Mouse (Mus musculus) stomach, embryonic 14.5 days (tissue): Measurements from ENCODE around the gene Zfp865. TPM values are rescaled to one million over a fixed set of nuclear protein-coding genes. Genes with fewer than 3 reads are reported as not detected.

Experiments
- ATAC-seq: fragments of 200-750 bp; cut with Nextera tagmentation; 2 replicates; pipeline ENCODE4 v1.8.0; 2017; ENCODE audit warnings: low read depth, moderate TSS enrichment; ENCODE audit not compliant: insufficient number of reproducible peaks, insufficient read depth, low FRiP score
- H3K27ac ChIP-seq: fragments of 300-500 bp; sonication (generic); 2 replicates; pipeline ENCODE4 v1.5.1; 2014; ENCODE audit warnings: mild to moderate bottlenecking, low read length, moderate library complexity, mixed read lengths
- H3K27me3 ChIP-seq: fragments of 300-500 bp; sonication (generic); 2 replicates; pipeline ENCODE4 v1.6.1; 2014; ENCODE audit warnings: low read length, control low read depth, mixed read lengths; ENCODE audit not compliant: control insufficient read depth, insufficient read depth
- H3K36me3 ChIP-seq: fragments of 300-500 bp; sonication (generic); 2 replicates; pipeline ENCODE4 v1.6.1; 2014; ENCODE audit warnings: mild to moderate bottlenecking, control low read depth, low read length, moderate library complexity, mixed read lengths; ENCODE audit not compliant: control insufficient read depth, insufficient read depth
- H3K4me1 ChIP-seq: fragments of 300-500 bp; sonication (generic); 2 replicates; pipeline ENCODE4 v1.6.1; 2014; ENCODE audit warnings: low read length, control low read depth, mixed read lengths; ENCODE audit not compliant: control insufficient read depth, insufficient read depth
- H3K4me2 ChIP-seq: fragments of 300-500 bp; sonication (generic); replicated peaks from 2 replicates; pipeline ENCODE4 v1.6.1; 2014; ENCODE audit warnings: low read depth, low read length, control low read depth
- H3K4me3 ChIP-seq: fragments of 300-500 bp; sonication (generic); 2 replicates; pipeline ENCODE4 v1.5.1; 2014; ENCODE audit warnings: low read depth, low read length, control low read depth
- H3K9ac ChIP-seq: fragments of 300-500 bp; sonication (generic); replicated peaks from 2 replicates; pipeline ENCODE4 v1.6.1; 2014; ENCODE audit warnings: low read depth, mild to moderate bottlenecking, control low read depth, low read length, moderate library complexity, mixed read lengths
- H3K9me3 ChIP-seq: fragments of 300-500 bp; sonication (generic); 2 replicates; pipeline ENCODE4 v1.6.1; 2016; ENCODE audit warnings: low read depth, low read length, control low read depth; ENCODE audit not compliant: control insufficient read depth
- WGBS: fragments of 180-500 bp; shearing (Covaris S2); extraction: QIAGEN DNeasy Blood & Tissue Kit; methylation state at CpG from one replicate; pipeline ENCODE4 v1.1.7; 2014; 5-methylcytosine and 5-hydroxymethylcytosine counted together
- polyA plus RNA-seq: library from polyadenylated mRNA; unstranded; fragments of >200 nt; fragmentation: Nextera tagmentation; extraction: Ambion mirVana; gene quantifications from 2 replicates; pipeline ENCODE4 v1.2.1, GENCODE M21; 2014

Zfp865 gene
- polyA plus RNA-seq, 1 experiment from 2014 or later: 8.9 TPM

- Histone ChIP-seq H3K9ac (no peak overlapping the region), H3K4me2 (peak overlapping the region; percentile 46; the same call in 1 of the 2 replicates), H3K27ac (no peak overlapping the region), H3K9me3 (no peaks in the 10 kb centered on the region), H3K4me3 (no peak overlapping the region; the same call in 1 of the 2 replicates), H3K4me1 (peaks cover 5% of the 10 kb centered on the region), H3K27me3 (no peaks in the 10 kb centered on the region), H3K36me3 (peaks cover 51% of the 10 kb centered on the region)
- 85% methylated on average over 27 of the region's 27 CpGs for WGBS
- no peak for ATAC-seq
Observed at GRCm38 (mm10) chr7:5012681-5013513, 7.3 kb upstream of the Zfp865 start.

DNA sequence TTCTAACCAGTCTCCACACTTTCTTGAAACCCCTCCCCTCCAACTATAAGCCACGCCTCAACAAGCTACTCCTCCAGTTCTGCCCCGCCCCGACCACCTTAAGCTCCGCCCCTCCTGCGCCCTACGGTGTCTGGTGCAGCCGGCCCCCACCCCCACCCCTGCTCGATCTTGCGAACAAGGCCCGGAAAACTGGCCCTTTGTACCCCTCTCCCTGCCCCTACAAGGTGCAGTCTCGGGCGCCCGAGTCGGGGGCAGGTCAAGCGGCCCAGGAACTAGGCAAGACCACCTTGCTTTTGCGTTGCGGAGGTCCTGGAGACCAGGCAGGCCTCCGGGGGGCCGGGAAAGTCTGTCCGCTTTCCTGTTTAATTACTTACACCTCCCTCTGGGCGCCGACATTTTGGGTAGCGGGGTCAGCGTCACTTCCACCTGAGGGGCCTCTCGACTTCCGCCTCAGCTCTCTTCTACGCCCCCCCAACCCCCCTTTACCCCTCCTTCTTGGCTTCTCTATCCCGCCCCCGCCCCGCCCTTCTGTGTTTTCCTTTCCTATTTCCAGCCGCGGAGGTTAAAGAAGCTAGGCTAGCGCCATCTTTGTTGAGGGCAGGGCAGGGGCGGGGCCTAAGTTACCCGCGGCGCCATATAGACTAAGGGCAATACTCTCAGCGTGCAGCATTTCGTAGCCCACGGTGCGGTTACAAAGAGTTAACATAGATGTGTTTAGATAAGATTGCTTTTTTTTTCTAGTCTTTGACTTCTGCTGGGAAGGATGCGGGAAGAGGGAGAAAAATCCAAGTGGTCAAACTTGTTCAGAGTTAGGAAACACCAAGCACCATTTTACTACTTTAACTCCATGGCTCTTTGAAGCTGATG lies 5.7 kb upstream of the Zfp865 start, which contains the start of the genes Zfp524 and Fiz1:
Zfp524 (plus strand) TSS at position 165 of the 867 bp plus-strand sequence.
Fiz1 (minus strand) TSS at position 447 of the 867 bp plus-strand sequence.
- Histone ChIP-seq H3K9me3 (no peaks in the 10 kb centered on the region), H3K36me3 (peaks cover 35% of the 10 kb centered on the region), H3K27me3 (no peaks in the 10 kb centered on the region), H3K27ac (peak within 1 kb of the TSS; percentile 99), H3K4me1 (peaks cover 8% of the 10 kb centered on the region), H3K4me2 (peak within 1 kb of the TSS; percentile 49), H3K9ac (peak within 1 kb of the TSS; percentile 67), H3K4me3 (peak within 1 kb of the TSS; percentile 63)
- ATAC-seq: peak; percentile 80
- WGBS: under 1% methylated on average over 42 of the region's 42 CpGs

DNA sequence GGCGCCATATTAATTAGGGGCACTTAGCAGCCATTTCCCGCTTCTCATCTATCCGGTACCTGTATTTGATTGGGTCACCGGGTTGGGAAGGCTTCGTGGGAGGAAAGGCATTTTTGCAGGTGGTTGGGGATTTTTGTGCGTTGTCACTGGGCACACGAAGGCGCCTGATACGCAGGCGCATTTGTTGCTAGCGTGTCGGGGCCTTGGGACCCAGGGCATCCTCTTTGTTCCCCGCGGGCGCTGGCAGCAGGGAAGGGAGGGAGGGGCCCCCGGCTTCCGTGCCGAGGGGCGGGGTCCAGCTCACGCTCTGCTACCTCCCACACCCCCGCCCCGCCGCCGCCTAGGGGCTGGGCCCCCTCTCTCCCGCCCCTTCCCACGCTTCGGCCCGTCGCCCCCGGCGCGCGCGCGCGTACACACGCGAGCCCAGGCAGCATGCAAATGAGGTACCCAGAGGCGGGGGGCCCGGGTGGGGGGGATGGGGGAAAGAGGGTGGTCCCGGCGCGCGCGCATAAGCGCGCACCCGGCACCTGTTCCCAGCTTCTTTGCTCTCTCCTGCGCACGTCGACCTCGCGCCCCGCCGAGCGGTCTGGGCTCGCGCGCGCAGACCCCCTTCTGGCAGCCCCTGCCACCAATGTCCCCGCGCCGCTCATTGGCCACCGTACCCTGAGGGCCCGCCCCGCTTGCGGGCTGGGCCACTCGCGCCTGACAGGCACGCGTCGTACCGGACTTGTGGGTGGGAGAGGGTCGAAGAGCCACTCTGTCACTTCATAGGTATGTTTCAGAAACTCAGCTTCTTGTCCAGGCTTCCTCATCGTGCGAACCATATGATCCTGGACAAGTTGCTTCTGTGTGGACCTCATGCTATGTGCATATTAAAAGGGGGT lies 4.8 kb upstream of the Zfp865 start, which contains the start of gene Gm44973:
Gm44973 (plus strand) TSS at position 379 of the 884 bp plus-strand sequence.
- peaks cover 10% of the 10 kb centered on the region for H3K4me1 ChIP-seq
- H3K9ac ChIP-seq: peak within 1 kb of the TSS; percentile 67
- H3K4me2 ChIP-seq: peak within 1 kb of the TSS; percentile 49
- no peaks in the 10 kb centered on the region for H3K9me3 ChIP-seq
- under 1% methylated on average over 52 of the region's 76 CpGs for WGBS
- peaks cover 26% of the 10 kb centered on the region for H3K36me3 ChIP-seq
- peak within 1 kb of the TSS; percentile 99 for H3K27ac ChIP-seq
- H3K4me3 ChIP-seq: peak within 1 kb of the TSS; percentile 63
- peak; percentile 73 for ATAC-seq
- H3K27me3 ChIP-seq: no peaks in the 10 kb centered on the region

- ATAC-seq: no peak
- Histone ChIP-seq H3K9ac (peak overlapping the region; percentile 53), H3K4me2 (peak overlapping the region; percentile 49), H3K4me3 (peak overlapping the region; percentile 63), H3K4me1 (peaks cover 10% of the 10 kb centered on the region), H3K27me3 (no peaks in the 10 kb centered on the region), H3K27ac (peak overlapping the region; percentile 99), H3K36me3 (peaks cover 21% of the 10 kb centered on the region), H3K9me3 (no peaks in the 10 kb centered on the region)
- WGBS: 59% methylated on average over 3 of the region's 3 CpGs
Observed at GRCm38 (mm10) chr7:5016057-5016456, 4.1 kb upstream of the Zfp865 start.

DNA sequence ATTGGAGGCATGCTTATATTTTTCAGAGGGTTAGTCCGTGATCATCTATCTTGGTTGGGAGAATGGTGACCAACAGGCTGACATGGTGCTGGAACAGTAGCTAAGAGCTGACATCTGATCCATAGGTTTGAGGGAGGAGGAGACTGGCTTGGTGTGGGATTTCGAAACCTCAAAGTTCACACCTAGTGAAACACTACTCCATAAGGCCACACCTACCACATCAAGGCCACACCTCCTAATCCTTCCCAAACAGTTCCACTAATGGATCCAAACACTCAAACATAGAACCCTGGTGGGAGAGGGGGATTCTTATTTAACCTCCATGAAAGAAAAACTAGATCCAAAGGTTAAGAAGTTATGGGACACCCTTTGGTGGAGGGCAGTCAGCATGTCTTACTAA lies 3.3 kb upstream of the Zfp865 start:
- Histone ChIP-seq H3K9me3 (no peaks in the 10 kb centered on the region), H3K9ac (no peak overlapping the region), H3K27ac (no peak overlapping the region), H3K36me3 (peaks cover 14% of the 10 kb centered on the region), H3K4me1 (peaks cover 14% of the 10 kb centered on the region), H3K4me3 (no peak overlapping the region), H3K27me3 (no peaks in the 10 kb centered on the region), H3K4me2 (no peak overlapping the region)
- no peak for ATAC-seq
- 98% methylated on average over 2 of the region's 2 CpGs for WGBS

DNA sequence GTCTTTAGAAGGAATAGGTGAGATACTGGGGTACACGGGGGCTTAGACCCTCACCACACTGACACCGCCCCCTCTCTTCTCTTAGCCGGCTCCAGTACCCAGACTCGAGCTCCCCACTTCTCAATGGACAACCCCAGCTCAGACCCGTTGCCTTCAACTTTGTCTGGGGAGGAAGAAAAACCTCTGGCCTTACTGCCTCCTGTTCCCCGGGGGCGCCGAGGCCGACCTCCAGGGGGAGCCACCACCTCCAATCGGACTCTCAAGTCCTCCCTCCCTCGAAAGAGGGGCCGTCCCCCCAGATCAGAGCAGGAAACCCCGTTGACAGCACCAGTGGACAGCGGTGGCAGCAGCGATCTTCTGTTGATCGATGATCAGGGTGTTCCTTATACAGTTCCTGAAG lies 2.8 kb upstream of the Zfp865 start:
- no peak overlapping the region for H3K4me2 ChIP-seq
- peaks cover 15% of the 10 kb centered on the region for H3K36me3 ChIP-seq
- no peak overlapping the region for H3K27ac ChIP-seq
- peaks cover 14% of the 10 kb centered on the region for H3K4me1 ChIP-seq
- no peaks in the 10 kb centered on the region for H3K27me3 ChIP-seq
- H3K9ac ChIP-seq: no peak overlapping the region
- 95% methylated on average over 16 of the region's 16 CpGs for WGBS
- no peaks in the 10 kb centered on the region for H3K9me3 ChIP-seq
- H3K4me3 ChIP-seq: no peak overlapping the region
- ATAC-seq: no peak

DNA sequence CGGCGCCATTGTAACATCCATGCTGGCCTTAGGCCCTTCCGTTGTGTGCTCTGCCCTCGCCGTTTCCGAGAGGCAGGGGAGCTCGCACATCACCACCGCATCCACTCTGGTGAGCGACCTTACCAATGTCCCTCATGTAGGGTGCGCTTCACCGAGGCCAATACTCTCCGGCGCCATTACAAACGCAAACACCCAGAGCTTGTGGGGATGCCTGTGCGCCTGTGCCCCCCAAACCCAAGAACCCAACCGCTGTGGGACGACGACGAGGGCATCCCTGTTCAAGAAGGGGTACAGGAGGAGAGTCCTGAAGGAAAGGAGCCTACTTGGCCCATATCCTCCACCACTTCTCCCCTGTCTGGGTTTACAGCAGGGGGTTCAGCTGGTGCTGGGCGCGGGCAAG lies 2.2 kb upstream of the Zfp865 start:
- ATAC-seq: no peak
- Histone ChIP-seq H3K4me2 (no peak overlapping the region), H3K36me3 (peaks cover 14% of the 10 kb centered on the region), H3K4me3 (no peak overlapping the region), H3K27me3 (no peaks in the 10 kb centered on the region), H3K9ac (no peak overlapping the region), H3K4me1 (peaks cover 14% of the 10 kb centered on the region), H3K27ac (no peak overlapping the region), H3K9me3 (no peaks in the 10 kb centered on the region)
- 97% methylated on average over 21 of the region's 21 CpGs for WGBS
